Mouse (Mus musculus) liver, embryonic 16.5 days (tissue): Measurements from ENCODE around the gene Hspb9. TPM values are rescaled to one million over a fixed set of nuclear protein-coding genes. Genes with fewer than 3 reads are reported as not detected.
A peak's percentile ranks its signal among the peaks of the same experiment; 100 is the strongest.

ENCODE experiments used
- ATAC-seq: fragments of 200-750 bp; cut with Nextera tagmentation; 2 replicates; pipeline ENCODE4 v1.8.0; 2017; ENCODE audit warnings: low read depth, mild to moderate bottlenecking, moderate number of reproducible peaks, moderate library complexity
- H3K27ac ChIP-seq: fragments of 300-500 bp; sonication (generic); 2 replicates; pipeline ENCODE4 v1.5.1; 2014; ENCODE audit warnings: mild to moderate bottlenecking, low read length
- H3K27me3 ChIP-seq: fragments of 300-500 bp; sonication (generic); 2 replicates; pipeline ENCODE4 v1.6.1; 2014; ENCODE audit warnings: low read depth, low read length, mixed read lengths; ENCODE audit not compliant: control insufficient read depth, insufficient read depth
- H3K36me3 ChIP-seq: fragments of 300-500 bp; sonication (generic); 2 replicates; pipeline ENCODE4 v1.6.1; 2014; ENCODE audit warnings: mild to moderate bottlenecking; ENCODE audit not compliant: control insufficient read depth, insufficient read depth
- H3K4me1 ChIP-seq: fragments of 300-500 bp; sonication (generic); 2 replicates; pipeline ENCODE4 v1.6.1; 2014; ENCODE audit warnings: low read depth, low read length, mixed read lengths; ENCODE audit not compliant: control insufficient read depth
- H3K4me2 ChIP-seq: fragments of 300-500 bp; sonication (generic); 2 replicates; pipeline ENCODE4 v1.6.1; 2014; ENCODE audit warnings: low read depth, low read length, mixed read lengths
- H3K4me3 ChIP-seq: fragments of 300-500 bp; sonication (generic); 2 replicates; pipeline ENCODE4 v1.5.1; 2014; ENCODE audit warnings: low read depth, mild to moderate bottlenecking, low read length
- H3K9ac ChIP-seq: fragments of 300-500 bp; sonication (generic); 2 replicates; pipeline ENCODE4 v1.6.1; 2014; ENCODE audit warnings: low read depth, low read length
- H3K9me3 ChIP-seq: fragments of 300-500 bp; sonication (generic); replicated peaks from 2 replicates; pipeline ENCODE4 v1.6.1; 2016; ENCODE audit warnings: low read length; ENCODE audit not compliant: control insufficient read depth
- WGBS: fragments of 180-500 bp; shearing (Covaris S2); extraction: QIAGEN DNeasy Blood & Tissue Kit; methylation state at CpG from one replicate; pipeline ENCODE4 v1.1.7; 2014; ENCODE audit not compliant: insufficient replicate concordance; 5-methylcytosine and 5-hydroxymethylcytosine counted together
- polyA plus RNA-seq: library from polyadenylated mRNA; unstranded; fragments of >200 nt; fragmentation: Nextera tagmentation; extraction: Ambion mirVana; gene quantifications from 2 replicates; pipeline ENCODE4 v1.2.1, GENCODE M21; 2015

Hspb9 gene
- polyA plus RNA-seq, 1 experiment from 2014 or later: 0.24 TPM

DNA sequence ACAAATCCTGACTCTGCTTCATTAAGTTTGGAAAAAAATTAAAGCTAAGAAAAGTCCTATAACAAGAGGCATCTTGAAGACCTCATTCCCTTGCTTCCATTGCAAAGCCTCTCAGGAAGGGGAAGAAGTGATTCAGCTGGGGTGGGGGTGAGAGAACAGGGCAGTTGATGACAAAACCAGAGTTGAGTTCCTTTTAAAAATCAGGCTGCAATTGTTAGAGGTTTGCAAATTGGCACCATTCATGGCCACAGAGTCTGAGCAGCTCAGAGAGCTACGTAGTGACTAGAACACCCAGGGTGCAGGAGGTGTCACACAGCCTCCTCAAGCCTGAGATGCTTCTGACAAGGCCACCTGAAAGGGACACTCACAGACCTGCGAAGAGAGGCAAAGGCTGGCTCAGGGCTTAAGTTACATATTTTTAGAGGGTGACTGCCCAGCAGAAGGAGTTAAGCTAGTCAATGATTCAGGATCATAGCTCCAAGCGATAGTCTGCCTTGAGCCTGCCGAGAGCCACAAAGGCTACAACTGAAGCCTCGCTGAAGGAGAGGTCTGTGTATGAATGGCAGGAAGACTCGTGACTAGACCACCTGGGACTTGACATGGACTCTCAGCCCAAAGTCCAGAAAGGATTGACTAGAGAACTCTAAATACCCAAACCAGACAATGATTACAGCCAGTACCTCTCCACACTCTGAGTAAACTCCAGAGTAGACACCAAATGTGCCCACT is 17.0 kb downstream of the Hspb9 start:
- peaks cover 25% of the 10 kb centered on the region for H3K4me1 ChIP-seq
- H3K27ac ChIP-seq: no peak overlapping the region
- H3K9ac ChIP-seq: no peak overlapping the region
- H3K27me3 ChIP-seq: no peaks in the 10 kb centered on the region
- peaks cover 13% of the 10 kb centered on the region for H3K36me3 ChIP-seq
- no peak overlapping the region for H3K4me3 ChIP-seq
- 78% methylated on average over 6 of the region's 6 CpGs for WGBS
- H3K9me3 ChIP-seq: no peaks in the 10 kb centered on the region
- H3K4me2 ChIP-seq: no peak overlapping the region
- ATAC-seq: no peak

GRCm38 (mm10) chr11:100735134-100735865 is 21.6 kb downstream of the Hspb9 start:
- peak overlapping the region; percentile 89 for H3K9ac ChIP-seq
- H3K9me3 ChIP-seq: no peaks in the 10 kb centered on the region
- no peaks in the 10 kb centered on the region for H3K27me3 ChIP-seq
- peak overlapping the region; percentile 82 for H3K4me3 ChIP-seq
- no peak for ATAC-seq
- peak overlapping the region; percentile 88 for H3K27ac ChIP-seq
- H3K4me1 ChIP-seq: peaks cover 51% of the 10 kb centered on the region
- WGBS: 61% methylated on average over 9 of the region's 9 CpGs
- H3K36me3 ChIP-seq: peaks cover 9% of the 10 kb centered on the region
- H3K4me2 ChIP-seq: peak overlapping the region; percentile 89

- no peak for ATAC-seq
- WGBS: 21% methylated on average over 14 of the region's 14 CpGs
- Histone ChIP-seq H3K27me3 (no peaks in the 10 kb centered on the region), H3K27ac (peak overlapping the region; percentile 88), H3K9me3 (no peaks in the 10 kb centered on the region), H3K4me3 (peak overlapping the region; percentile 82), H3K9ac (peak overlapping the region; percentile 89), H3K4me2 (peak overlapping the region; percentile 89), H3K4me1 (peaks cover 45% of the 10 kb centered on the region), H3K36me3 (peaks cover 9% of the 10 kb centered on the region)
These were observed 22.5 kb downstream of the Hspb9 start for GRCm38 (mm10) chr11:100735954-100736745.

- Histone ChIP-seq H3K27ac (peak overlapping the region; percentile 88), H3K9ac (peak overlapping the region; percentile 89), H3K27me3 (no peaks in the 10 kb centered on the region), H3K36me3 (peaks cover 9% of the 10 kb centered on the region), H3K4me3 (peak overlapping the region; percentile 82), H3K4me1 (peaks cover 45% of the 10 kb centered on the region), H3K4me2 (peak overlapping the region; percentile 89), H3K9me3 (no peaks in the 10 kb centered on the region)
- ATAC-seq: no peak
- 29% methylated on average over 4 of the region's 4 CpGs for WGBS
These were observed 23.1 kb downstream of the Hspb9 start for GRCm38 (mm10) chr11:100736746-100737080.

GRCm38 (mm10) chr11:100737105-100737733 is 23.6 kb downstream of the Hspb9 start:
- under 1% methylated on average over 13 of the region's 13 CpGs for WGBS
- peak overlapping the region; percentile 89 for H3K4me2 ChIP-seq
- ATAC-seq: peak; percentile 54
- H3K9me3 ChIP-seq: no peaks in the 10 kb centered on the region
- peaks cover 43% of the 10 kb centered on the region for H3K4me1 ChIP-seq
- peak overlapping the region; percentile 88 for H3K27ac ChIP-seq
- no peaks in the 10 kb centered on the region for H3K27me3 ChIP-seq
- peaks cover 9% of the 10 kb centered on the region for H3K36me3 ChIP-seq
- peak overlapping the region; percentile 89 for H3K9ac ChIP-seq
- H3K4me3 ChIP-seq: peak overlapping the region; percentile 82

- H3K36me3 ChIP-seq: peaks cover 1% of the 10 kb centered on the region; the same call in 1 of the 2 replicates
- peak within 1 kb of the TSS; percentile 89 for H3K4me2 ChIP-seq
- WGBS: 0% methylated on average over 39 of the region's 39 CpGs
- peak within 1 kb of the TSS; percentile 82 for H3K4me3 ChIP-seq
- H3K9me3 ChIP-seq: no peaks in the 10 kb centered on the region
- peaks cover 37% of the 10 kb centered on the region for H3K4me1 ChIP-seq
- H3K27ac ChIP-seq: peak within 1 kb of the TSS; percentile 88
- H3K9ac ChIP-seq: peak within 1 kb of the TSS; percentile 89
- H3K27me3 ChIP-seq: no peaks in the 10 kb centered on the region
- peak; percentile 98 for ATAC-seq
These were observed 24.5 kb downstream of the Hspb9 start, which contains the start of gene Rab5c for GRCm38 (mm10) chr11:100738066-100738604. Gene Rab5c, minus strand, starts transcription at chr11:100738215.

GRCm38 (mm10) chr11:100738749-100739148 is 25.1 kb downstream of the Hspb9 start:
- no peaks in the 10 kb centered on the region for H3K36me3 ChIP-seq
- WGBS: 23% methylated on average over 5 of the region's 5 CpGs
- peaks cover 35% of the 10 kb centered on the region for H3K4me1 ChIP-seq
- H3K27ac ChIP-seq: peak overlapping the region; percentile 85
- no peaks in the 10 kb centered on the region for H3K27me3 ChIP-seq
- H3K9me3 ChIP-seq: no peaks in the 10 kb centered on the region
- H3K4me3 ChIP-seq: peak overlapping the region; percentile 82
- peak overlapping the region; percentile 57 for H3K9ac ChIP-seq
- no peak for ATAC-seq
- H3K4me2 ChIP-seq: peak overlapping the region; percentile 85

DNA sequence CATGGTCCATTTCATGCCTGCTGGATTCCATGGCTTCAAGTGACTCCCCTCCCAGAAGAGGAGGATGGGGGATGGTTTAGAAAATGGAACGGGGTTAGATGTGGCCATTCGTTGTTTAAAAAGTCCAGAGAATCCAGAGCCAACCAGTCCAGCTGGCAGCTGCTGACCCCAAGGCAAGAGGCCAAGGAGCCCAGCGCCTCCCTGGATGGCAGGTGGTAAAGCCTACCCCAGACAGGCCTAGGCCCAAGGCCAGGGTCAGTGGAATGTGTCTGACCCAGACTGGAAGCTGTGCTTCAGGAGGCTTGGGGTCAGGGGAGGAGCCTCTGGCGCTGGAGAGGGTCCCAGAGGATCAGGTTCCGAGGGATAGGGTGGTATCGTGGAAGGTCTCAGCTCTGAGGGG is 27.7 kb downstream of the Hspb9 start:
- no peak for ATAC-seq
- Histone ChIP-seq H3K4me2 (no peak overlapping the region), H3K27me3 (no peaks in the 10 kb centered on the region), H3K4me1 (peaks cover 19% of the 10 kb centered on the region), H3K9me3 (no peaks in the 10 kb centered on the region), H3K27ac (no peak overlapping the region), H3K36me3 (no peaks in the 10 kb centered on the region), H3K4me3 (no peak overlapping the region), H3K9ac (no peak overlapping the region)
- 66% methylated on average over 6 of the region's 6 CpGs for WGBS
